Mouse (Mus musculus) heart, adult 2 months (tissue): ENCODE results near the gene Rab14. TPM values are rescaled to one million over a fixed set of nuclear protein-coding genes. Genes with fewer than 3 reads are reported as not detected.
A peak's percentile ranks its signal among the peaks of the same experiment; 100 is the strongest.

Source experiments
- DNase-seq, 2 experiments: peaks; one replicate each; pipeline ENCODE4 v3.0.0; 2021
- H3K27ac ChIP-seq: fragments of 200-600 bp; 2 replicates; pipeline ENCODE4 v1.8.1; 2022
- H3K27me3 ChIP-seq: fragments of 200-500 bp; 2 replicates; pipeline ENCODE4 v1.6.1; 2012; ENCODE audit warnings: mild to moderate bottlenecking, low read length, inconsistent platforms, mixed read lengths; ENCODE audit not compliant: control insufficient read depth, insufficient read depth
- H3K36me3 ChIP-seq: fragments of 200-500 bp; 2 replicates; pipeline ENCODE4 v1.6.1; 2012; ENCODE audit warnings: low read length, inconsistent platforms; ENCODE audit not compliant: control insufficient read depth, insufficient read depth
- H3K4me1 ChIP-seq: fragments of 200-500 bp; 2 replicates; pipeline ENCODE4 v1.6.1; 2011; ENCODE audit warnings: low read length; ENCODE audit not compliant: control insufficient read depth, insufficient read depth
- H3K4me3 ChIP-seq: fragments of 200-600 bp; 2 replicates; pipeline ENCODE4 v1.8.1; 2022
- H3K79me2 ChIP-seq: fragments of 200-500 bp; replicated peaks from 2 replicates; pipeline ENCODE4 v1.6.1; 2012; ENCODE audit warnings: mild to moderate bottlenecking, inconsistent platforms, low read length, moderate library complexity, mixed read lengths; ENCODE audit not compliant: control insufficient read depth, insufficient read depth
- H3K9ac ChIP-seq: fragments of 200-500 bp; 2 replicates; pipeline ENCODE4 v1.6.1; 2012; ENCODE audit warnings: low read depth, mild to moderate bottlenecking, control low read depth, inconsistent platforms, low read length, mixed read lengths
- CTCF ChIP-seq: fragments of 200-600 bp; IDR thresholded peaks from 2 replicates; pipeline ENCODE4 v1.8.1; 2022; ENCODE audit warnings: antibody characterized with exemption, mild to moderate bottlenecking, moderate library complexity
- EP300 ChIP-seq: fragments of 200-500 bp; IDR thresholded peaks from 2 replicates; pipeline ENCODE4 v1.6.1; 2011; ENCODE audit warnings: low read depth, low read length, control low read depth; ENCODE audit not compliant: insufficient read depth
- POLR2A ChIP-seq: fragments of 200-500 bp; IDR thresholded peaks from 2 replicates; pipeline ENCODE4 v1.6.1; 2011; ENCODE audit warnings: mild to moderate bottlenecking, low read depth, low read length, control low read depth; ENCODE audit not compliant: insufficient read depth
- WGBS: fragments of 180-500 bp; shearing (Covaris S2); methylation state at CpG from one replicate; pipeline ENCODE4 v1.1.7; 2018; 5-methylcytosine and 5-hydroxymethylcytosine counted together
- intact Hi-C: fragments of 180-260 bp; cut with DNase I; formaldehyde crosslinking; loops from one replicate; pipeline ENCODE4 v1.15.1; 2025
- polyA plus RNA-seq: library from polyadenylated mRNA; depleted of rRNA; stranded (reverse); fragments of >200 nt; gene quantifications from 2 replicates; pipeline ENCODE4 v1.2.3, GENCODE M21; 2012
- total RNA-seq, 2 experiments: library from RNA; stranded (reverse); gene quantifications; 2 replicates each; pipeline ENCODE4 v1.2.3; 2021

Rab14 gene
- total and polyA plus RNA-seq, 3 experiments = 61.4 to 135 (median 129) TPM

DNA sequence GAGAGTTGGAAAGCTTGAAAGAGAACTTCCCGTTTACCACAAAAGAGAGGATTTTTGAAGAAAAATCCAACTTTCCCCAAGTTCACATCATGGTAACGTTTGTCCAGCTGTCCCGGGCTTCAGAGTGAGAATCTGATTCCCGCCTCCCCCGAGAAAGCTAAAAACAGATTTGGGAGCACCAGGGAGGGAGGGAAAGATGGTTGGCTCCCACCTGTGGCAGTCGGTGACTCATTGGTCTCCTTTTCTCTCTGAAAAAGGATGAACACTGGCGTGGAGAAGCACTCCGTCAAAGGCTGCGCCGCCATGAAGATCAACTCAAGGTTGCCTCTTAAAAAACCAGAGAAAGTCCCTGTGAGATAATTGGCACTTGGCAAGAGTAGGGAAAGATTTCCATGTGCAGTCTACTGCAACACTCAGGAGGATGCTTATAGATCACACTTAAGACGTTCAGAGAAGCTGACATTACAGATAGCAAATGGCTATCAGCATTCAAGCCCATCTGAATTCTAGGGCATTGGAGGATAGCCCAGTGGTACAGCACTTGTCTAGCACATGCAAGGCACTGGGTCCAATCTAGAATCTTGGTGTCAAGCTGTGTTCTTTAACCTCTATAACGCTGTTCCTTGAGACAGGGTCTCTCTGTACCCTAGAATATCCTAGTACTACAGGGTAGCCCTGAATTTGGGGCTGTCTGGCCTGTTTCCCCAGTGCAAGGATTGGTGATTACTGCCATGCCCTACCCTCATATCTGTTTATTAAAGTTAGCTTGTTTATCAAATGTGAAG is 25.4 kb downstream of the Rab14 start:
- H3K4me1 ChIP-seq = no peaks in the 10 kb centered on the region; the same call in 1 of the 2 replicates
- DNase-seq = peak in 1 of 2 experiments; percentile 15
- WGBS = 81% methylated on average over 12 of the region's 12 CpGs
- no peak overlapping the region for H3K27ac ChIP-seq
- no peaks in the 10 kb centered on the region for H3K79me2 ChIP-seq
- H3K9ac ChIP-seq = no peak overlapping the region
- TF ChIP-seq EP300 = no peak
- no peak for TF ChIP-seq CTCF
- TF ChIP-seq POLR2A = no peak
- intact Hi-C loops = no loop called here
- H3K27me3 ChIP-seq = no peaks in the 10 kb centered on the region
- no peak overlapping the region for H3K4me3 ChIP-seq
- H3K36me3 ChIP-seq = peaks cover 8% of the 10 kb centered on the region; the same call in 1 of the 2 replicates

DNA sequence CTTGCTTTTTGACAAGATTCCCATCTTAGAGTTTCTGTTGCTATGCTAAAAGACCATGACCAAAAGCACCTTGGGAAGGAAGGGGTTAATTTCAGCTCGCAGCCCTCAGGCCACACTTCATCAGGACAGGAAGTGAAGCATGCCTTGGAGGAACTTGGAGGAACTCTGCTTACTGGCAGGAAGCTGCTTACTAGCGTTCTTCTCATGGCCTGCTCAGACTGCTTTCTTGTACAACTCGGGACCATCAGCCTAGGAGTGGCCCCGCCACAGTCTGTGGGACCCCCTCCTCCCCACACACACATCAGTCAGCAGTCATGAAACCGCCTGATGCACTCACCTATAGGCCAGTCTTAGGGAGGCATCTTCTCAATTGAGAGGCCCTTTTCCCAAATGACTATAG is 26.8 kb downstream of the Rab14 start:
- H3K27ac ChIP-seq = peak overlapping the region; percentile 27; the same call in 1 of the 2 replicates
- H3K4me1 ChIP-seq = no peaks in the 10 kb centered on the region; the same call in 1 of the 2 replicates
- no peak for TF ChIP-seq EP300
- no peak for TF ChIP-seq CTCF
- TF ChIP-seq POLR2A = no peak
- no peak overlapping the region for H3K9ac ChIP-seq
- intact Hi-C loops = no loop called here
- WGBS = 30% methylated on average over 5 of the region's 5 CpGs
- H3K4me3 ChIP-seq = no peak overlapping the region
- peak in 1 of 2 experiments; percentile 22 for DNase-seq
- no peaks in the 10 kb centered on the region for H3K79me2 ChIP-seq
- peaks cover 3% of the 10 kb centered on the region; the same call in 1 of the 2 replicates for H3K36me3 ChIP-seq
- H3K27me3 ChIP-seq = no peaks in the 10 kb centered on the region

GRCm38 (mm10) chr2:35173666-35174065 is 27.3 kb downstream of the Rab14 start:
- DNase-seq = peak in 1 of 2 experiments; percentile 18
- Histone ChIP-seq H3K4me1 (no peaks in the 10 kb centered on the region; the same call in 1 of the 2 replicates), H3K4me3 (no peak overlapping the region), H3K79me2 (no peaks in the 10 kb centered on the region), H3K27me3 (no peaks in the 10 kb centered on the region), H3K36me3 (peaks cover 3% of the 10 kb centered on the region; the same call in 1 of the 2 replicates), H3K27ac (no peak overlapping the region), H3K9ac (no peak overlapping the region)
- 92% methylated on average over 5 of the region's 5 CpGs for WGBS
- intact Hi-C loops = no loop called here
- TF ChIP-seq EP300 (no peak), POLR2A (no peak), CTCF (no peak)

DNA sequence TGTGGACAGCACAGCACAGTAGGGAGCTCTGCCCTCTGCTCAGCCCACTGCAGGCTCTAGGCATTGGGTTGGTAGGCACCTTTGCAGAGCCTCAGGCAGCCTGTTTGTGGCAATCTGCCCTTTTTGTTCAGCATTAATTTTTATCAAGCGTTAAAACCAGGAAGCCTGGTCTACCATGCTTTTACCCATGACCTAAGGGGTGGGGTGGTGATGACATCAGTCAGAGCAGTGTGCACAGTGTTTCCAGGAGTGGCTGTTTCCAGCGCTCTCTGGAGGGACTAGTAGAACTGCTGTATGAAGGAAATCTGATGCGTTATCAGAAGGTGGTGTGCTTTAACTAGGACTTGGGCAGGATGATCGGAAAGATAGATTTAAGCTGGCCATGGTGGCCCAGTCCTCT is 28.7 kb downstream of the Rab14 start:
- H3K4me1 ChIP-seq = no peaks in the 10 kb centered on the region; the same call in 1 of the 2 replicates
- no peak overlapping the region for H3K9ac ChIP-seq
- no peak overlapping the region; the same call in 1 of the 2 replicates for H3K27ac ChIP-seq
- no peaks in the 10 kb centered on the region for H3K27me3 ChIP-seq
- H3K36me3 ChIP-seq = no peaks in the 10 kb centered on the region; the same call in 1 of the 2 replicates
- H3K79me2 ChIP-seq = no peaks in the 10 kb centered on the region
- DNase-seq = no peak
- TF ChIP-seq EP300 (no peak), POLR2A (no peak), CTCF (no peak)
- 67% methylated on average over 4 of the region's 4 CpGs for WGBS
- no peak overlapping the region for H3K4me3 ChIP-seq
- intact Hi-C loops = no loop called here

DNA sequence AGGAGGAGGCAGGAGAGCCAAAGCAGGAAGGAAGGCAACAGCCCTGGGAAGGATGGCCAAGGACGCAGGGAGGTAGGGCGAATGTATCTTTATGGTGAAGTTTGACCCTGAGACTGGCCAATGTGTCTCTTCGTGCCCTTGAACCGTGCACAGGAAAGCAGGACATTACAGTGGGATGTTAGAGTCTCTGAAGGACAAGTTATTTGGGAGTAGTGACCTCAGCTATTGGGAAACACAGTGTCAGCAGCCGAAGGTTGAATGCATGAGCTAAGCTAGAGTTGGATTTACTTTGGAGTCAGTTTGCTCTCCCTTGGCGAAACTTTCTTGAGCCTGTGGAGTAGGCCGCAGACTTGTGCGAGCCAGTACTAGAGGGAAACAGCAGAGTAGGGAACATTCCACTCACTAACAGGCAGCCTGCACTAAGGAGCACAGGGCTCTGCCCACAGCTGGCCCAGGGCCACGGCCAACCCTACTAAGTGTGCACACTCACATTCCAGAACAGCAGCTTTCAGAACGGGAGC is 29.5 kb downstream of the Rab14 start:
- DNase-seq = peak; percentile 64 to 73
- WGBS = 58% methylated on average over 10 of the region's 10 CpGs
- Histone ChIP-seq H3K4me3 (no peak overlapping the region), H3K9ac (no peak overlapping the region), H3K36me3 (no peaks in the 10 kb centered on the region), H3K27me3 (no peaks in the 10 kb centered on the region), H3K4me1 (no peaks in the 10 kb centered on the region; the same call in 1 of the 2 replicates), H3K27ac (peak overlapping the region; percentile 78), H3K79me2 (no peaks in the 10 kb centered on the region)
- no peak for TF ChIP-seq CTCF
- TF ChIP-seq POLR2A = no peak
- TF ChIP-seq EP300 = no peak
- intact Hi-C loops = no loop called here

GRCm38 (mm10) chr2:35169452-35169851 is 31.5 kb downstream of the Rab14 start:
- Histone ChIP-seq H3K27ac (no peak overlapping the region), H3K9ac (no peak overlapping the region), H3K4me1 (no peaks in the 10 kb centered on the region; the same call in 1 of the 2 replicates), H3K79me2 (no peaks in the 10 kb centered on the region), H3K4me3 (no peak overlapping the region), H3K27me3 (no peaks in the 10 kb centered on the region), H3K36me3 (no peaks in the 10 kb centered on the region)
- 84% methylated on average over 2 of the region's 2 CpGs for WGBS
- intact Hi-C loops = no loop called here
- TF ChIP-seq EP300 (no peak), CTCF (no peak), POLR2A (no peak)
- DNase-seq = no peak
